Mouse (Mus musculus): ENCODE measurements around the gene Pcx.

- TF ChIP-seq POLR2A (IDR thresholded peaks at IDR 0.05; ENCODE audit: borderline replicate concordance, insufficient read depth, low read length) (peak; percentile 54), CTCF (IDR thresholded peaks at IDR 0.05; ENCODE audit: borderline replicate concordance, insufficient read depth, low read depth, low read length) (no peak)
Observed at GRCm38 (mm10) chr19:4476601-4477257, 33.5 kb upstream of the Pcx start.

Data from cerebellum, adult 2 months (tissue).